Mouse (Mus musculus): ENCODE measurements at regions not wholly inside any gene's neighbourhood (a gene's known extent, or its start where the extent isn't known, plus 50 kb on each side); places are given as distances from the start of the nearest gene placed in this dataset.
"Not testable (repeated sequence)": the region's sequence is repeated elsewhere in the genome, so short reads cannot be mapped to it uniquely, and the experiment has no call there.

- no peak overlapping the region for H3K4me3 ChIP-seq (replicated peaks; ENCODE audit: insufficient read depth, low read depth, low read length)
- TF ChIP-seq POLR2A (IDR thresholded peaks at IDR 0.05; ENCODE audit: borderline replicate concordance, insufficient read depth, low read length) (no peak), CTCF (IDR thresholded peaks at IDR 0.05; ENCODE audit: borderline replicate concordance, insufficient read depth, low read depth, low read length) (no peak)
- H3K4me1 ChIP-seq (ENCODE audit: control insufficient read depth, insufficient read depth, low read length), result no peaks in the 10 kb centered on the region
- DNase-seq, result no peak
- H3K27ac ChIP-seq (ENCODE audit: insufficient read depth, low read length), result no peak overlapping the region
- 71% methylated on average over 6 of the region's 6 CpGs for WGBS
- H3K27me3 ChIP-seq (ENCODE audit: control insufficient read depth, insufficient read depth, low read length), result no peaks in the 10 kb centered on the region
These were observed 165.2 kb upstream of the Gdi2 start for GRCm38 (mm10) chr13:3372701-3373100.

DNA sequence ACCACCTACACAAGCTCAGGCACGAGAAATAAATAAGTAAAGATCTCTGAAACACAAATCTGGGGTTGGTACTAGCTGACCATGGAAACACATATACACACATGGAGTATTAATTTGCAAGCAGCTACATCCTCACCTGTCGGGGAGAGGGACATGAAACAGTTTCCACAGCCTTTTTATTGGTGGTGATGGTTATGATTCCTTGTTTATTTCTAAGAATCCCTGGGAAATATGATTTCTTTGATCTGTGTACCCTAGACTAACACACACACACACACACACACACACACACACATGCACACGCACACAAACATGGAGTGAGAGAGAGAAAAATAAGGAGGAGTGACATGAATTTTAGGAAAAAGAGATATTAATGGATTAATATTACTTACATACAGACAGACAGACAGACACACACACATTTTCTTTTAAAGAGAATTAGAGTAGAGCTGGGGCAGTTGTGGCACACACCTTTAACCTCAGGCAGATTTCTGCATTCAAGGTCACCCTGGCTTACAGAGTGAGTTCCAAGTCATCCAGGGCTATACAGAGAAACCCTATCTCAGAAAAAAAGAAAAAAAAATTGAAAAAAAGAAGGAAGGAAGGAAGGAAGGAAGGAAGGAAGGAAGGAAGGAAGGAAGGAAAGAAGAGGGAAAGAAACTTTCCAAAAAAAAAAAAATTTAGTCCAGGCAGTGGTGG, 164.2 kb upstream of the Gdi2 start:
- not testable (repeated sequence) for H3K4me3 ChIP-seq (replicated peaks; ENCODE audit: insufficient read depth, low read depth, low read length); H3K4me1 ChIP-seq (ENCODE audit: control insufficient read depth, insufficient read depth, low read length); H3K27me3 ChIP-seq (ENCODE audit: control insufficient read depth, insufficient read depth, low read length); DNase-seq; H3K27ac ChIP-seq (ENCODE audit: insufficient read depth, low read length)
- 45% methylated on average over 3 of the region's 3 CpGs for WGBS

GRCm38 (mm10) chr13:3374796-3375195, 163.1 kb upstream of the Gdi2 start:
- no peak overlapping the region for H3K4me3 ChIP-seq (replicated peaks; ENCODE audit: insufficient read depth, low read depth, low read length)
- DNase-seq, result no peak
- TF ChIP-seq CTCF (IDR thresholded peaks at IDR 0.05; ENCODE audit: borderline replicate concordance, insufficient read depth, low read depth, low read length) (no peak), POLR2A (IDR thresholded peaks at IDR 0.05; ENCODE audit: borderline replicate concordance, insufficient read depth, low read length) (no peak)
- no peaks in the 10 kb centered on the region for H3K4me1 ChIP-seq (ENCODE audit: control insufficient read depth, insufficient read depth, low read length)
- no peak overlapping the region for H3K27ac ChIP-seq (ENCODE audit: insufficient read depth, low read length)
- 96% methylated on average over 7 of the region's 7 CpGs for WGBS
- no peaks in the 10 kb centered on the region for H3K27me3 ChIP-seq (ENCODE audit: control insufficient read depth, insufficient read depth, low read length)

- not testable (repeated sequence) for H3K4me3 ChIP-seq (replicated peaks; ENCODE audit: insufficient read depth, low read depth, low read length); DNase-seq
- 50% methylated on average over 3 of the region's 3 CpGs for WGBS
These were observed 160.1 kb upstream of the Gdi2 start for GRCm38 (mm10) chr13:3377801-3378200.

DNA sequence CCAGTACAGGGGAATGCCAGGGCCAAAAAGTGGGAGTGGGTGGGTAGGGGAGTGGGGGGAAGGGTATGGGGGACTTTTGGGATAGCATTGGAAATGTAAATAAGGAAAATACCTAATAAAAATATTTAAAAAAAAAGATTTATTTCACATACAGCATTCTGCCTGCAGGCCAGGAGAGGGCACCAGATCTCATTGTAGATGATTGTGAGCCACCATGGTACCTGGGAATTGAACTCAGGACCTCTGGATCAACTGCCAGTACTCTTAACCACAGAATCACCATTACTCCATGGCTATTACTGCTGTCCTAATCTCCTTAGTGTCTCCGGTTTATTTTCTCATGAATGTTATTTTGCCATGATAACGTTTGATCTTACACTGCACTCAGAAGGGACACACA, 132.1 kb upstream of the Gdi2 start:
- not testable (repeated sequence) for H3K4me3 ChIP-seq (replicated peaks; ENCODE audit: insufficient read depth, low read depth, low read length); H3K4me1 ChIP-seq (ENCODE audit: control insufficient read depth, insufficient read depth, low read length); DNase-seq; H3K27me3 ChIP-seq (ENCODE audit: control insufficient read depth, insufficient read depth, low read length); H3K27ac ChIP-seq (ENCODE audit: insufficient read depth, low read length)
- WGBS, result 90% methylated on average over 2 of the region's 2 CpGs

More at GRCm38 (mm10) chr13:3377801-3378200, 160.1 kb upstream of the Gdi2 start:
- H3K27ac ChIP-seq (ENCODE audit: insufficient read depth, low read length); H3K4me1 ChIP-seq (ENCODE audit: control insufficient read depth, insufficient read depth, low read length); H3K27me3 ChIP-seq (ENCODE audit: control insufficient read depth, insufficient read depth, low read length): not testable (repeated sequence)

- peak; percentile 68 to 71 for DNase-seq
- not testable (repeated sequence) for H3K27me3 ChIP-seq (ENCODE audit: control insufficient read depth, insufficient read depth, low read length); H3K4me1 ChIP-seq (ENCODE audit: control insufficient read depth, insufficient read depth, low read length); H3K27ac ChIP-seq (ENCODE audit: insufficient read depth, low read length); H3K4me3 ChIP-seq (replicated peaks; ENCODE audit: insufficient read depth, low read depth, low read length)
- 39% methylated on average over 8 of the region's 8 CpGs for WGBS
- TF ChIP-seq CTCF (IDR thresholded peaks at IDR 0.05; ENCODE audit: borderline replicate concordance, insufficient read depth, low read depth, low read length), result peak; percentile 59; the same call in 1 of the 2 replicates
These were observed 131.4 kb upstream of the Gdi2 start for GRCm38 (mm10) chr13:3406236-3407017.

- H3K4me1 ChIP-seq (ENCODE audit: control insufficient read depth, insufficient read depth, low read length); H3K27ac ChIP-seq (ENCODE audit: insufficient read depth, low read length); H3K4me3 ChIP-seq (replicated peaks; ENCODE audit: insufficient read depth, low read depth, low read length); H3K27me3 ChIP-seq (ENCODE audit: control insufficient read depth, insufficient read depth, low read length); DNase-seq: not testable (repeated sequence)
- WGBS, result 68% methylated on average over 3 of the region's 3 CpGs
These were observed 127.6 kb upstream of the Gdi2 start for GRCm38 (mm10) chr13:3410281-3410680.

DNA sequence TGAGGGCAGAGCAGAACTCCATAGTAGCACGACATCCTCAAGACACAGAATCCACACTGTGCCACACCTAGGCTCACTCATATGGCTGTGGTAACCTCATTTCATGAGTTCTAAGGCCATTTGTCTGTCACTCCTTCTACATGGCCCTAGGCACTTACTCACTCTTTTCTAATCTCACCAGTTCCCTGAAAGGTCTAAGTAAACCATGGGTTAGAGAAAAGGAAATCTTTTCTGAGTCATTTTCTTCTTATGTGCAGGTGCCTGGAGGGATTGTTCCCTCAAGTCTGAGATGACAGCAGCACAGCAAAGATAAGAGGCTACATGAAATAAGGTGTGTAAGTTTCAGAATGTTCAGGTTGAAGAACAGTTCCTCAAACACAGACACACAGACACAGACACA, 120.8 kb upstream of the Gdi2 start:
- TF ChIP-seq CTCF (IDR thresholded peaks at IDR 0.05; ENCODE audit: borderline replicate concordance, insufficient read depth, low read depth, low read length), result no peak

GRCm38 (mm10) chr13:3455374-3455773, 82.5 kb upstream of the Gdi2 start:
- not testable (repeated sequence) for H3K27me3 ChIP-seq (ENCODE audit: control insufficient read depth, insufficient read depth, low read length); H3K27ac ChIP-seq (ENCODE audit: insufficient read depth, low read length); DNase-seq; H3K4me1 ChIP-seq (ENCODE audit: control insufficient read depth, insufficient read depth, low read length); H3K4me3 ChIP-seq (replicated peaks; ENCODE audit: insufficient read depth, low read depth, low read length)
- WGBS, result 89% methylated on average over 6 of the region's 6 CpGs

More for the DNA sequence above, 120.8 kb upstream of the Gdi2 start:
- H3K27me3 ChIP-seq (ENCODE audit: control insufficient read depth, insufficient read depth, low read length), result no peaks in the 10 kb centered on the region
- DNase-seq, result no peak
- H3K4me1 ChIP-seq (ENCODE audit: control insufficient read depth, insufficient read depth, low read length), result no peaks in the 10 kb centered on the region
- H3K27ac ChIP-seq (ENCODE audit: insufficient read depth, low read length), result no peak overlapping the region
- no peak overlapping the region for H3K4me3 ChIP-seq (replicated peaks; ENCODE audit: insufficient read depth, low read depth, low read length)
- 53% methylated on average over 1 of the region's 1 CpGs for whole genome bisulfite sequencing
